ENCODE assay signal across 12 mouse cellular contexts in the genomic region with DNA sequence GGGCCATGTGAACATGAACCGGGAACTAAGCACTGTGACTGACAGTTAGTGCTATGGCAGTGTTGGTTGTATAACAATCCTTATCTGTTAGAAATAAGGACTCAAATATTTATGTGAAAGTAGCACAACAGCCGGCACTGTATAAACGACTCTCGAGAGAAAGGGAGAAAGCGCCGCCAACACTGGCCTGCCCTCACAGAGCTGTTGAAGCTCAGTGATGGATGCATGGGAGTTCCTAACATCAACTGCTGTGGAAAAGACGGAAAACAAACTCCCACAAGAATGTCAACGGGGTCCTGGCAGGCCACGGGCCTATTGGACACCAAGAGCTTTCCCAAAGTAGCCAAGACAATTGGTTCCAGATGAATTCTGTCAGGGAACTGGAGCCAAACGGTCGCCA. TPM values are rescaled to one million over a fixed set of nuclear protein-coding genes. Genes with fewer than 3 reads are reported as not detected.
DNase-seq lines count a peak whose midpoint lies in the region; ATAC-seq lines count a peak whose summit lies in the region.
"Had no signal": no experiment of that assay in that cellular context is flagged by ENCODE, and none has a peak within 500 bp of the region (broad histone marks: within the 10 kb centered on the region; RNA-seq: fewer than 3 reads in every experiment).

No protein-coding gene starts in this region.

- DNase-seq in heart, adult 18-20 months: peak; percentile 63 to 76
- DNase-seq in lung, postnatal 36 days: peak; percentile 77
- DNase-seq in midbrain, embryonic 14.5 days: no peak
- no peak for DNase-seq in right cerebral cortex, postnatal 36 days (ENCODE audit: low spot score in 2 of 2)
- no peak for DNase-seq in left cerebral cortex, postnatal 25 days (ENCODE audit: low spot score in 2 of 2)

- peaks cover 17% of the 10 kb centered on the region for H3K4me1 ChIP-seq in heart, embryonic 12.5 days (replicated peaks)
- peaks cover 16% of the 10 kb centered on the region for H3K4me1 ChIP-seq in embryonic facial prominence, embryonic 12.5 days
- H3K4me1 ChIP-seq in kidney, embryonic 16.5 days (ENCODE audit: insufficient read depth, low read length): peaks cover 38% of the 10 kb centered on the region
- peaks cover 14% of the 10 kb centered on the region for H3K4me1 ChIP-seq in midbrain, embryonic 14.5 days (ENCODE audit: control insufficient read depth, insufficient read depth, low read length)

- H3K4me2 ChIP-seq in heart, embryonic 12.5 days: no peak overlapping the region
- H3K4me2 ChIP-seq in embryonic facial prominence, embryonic 12.5 days (replicated peaks): no peak overlapping the region
- 0 out of 2 replicates have a peak overlapping the region, but pooled peaks have one; percentile 6 for H3K4me2 ChIP-seq in kidney, embryonic 16.5 days (replicated peaks; ENCODE audit: low read depth, low read length)
- H3K4me2 ChIP-seq in midbrain, embryonic 14.5 days (ENCODE audit: low read length): no peak overlapping the region
- H3K4me2 ChIP-seq: limb, embryonic 15.5 days had no signal

- H3K4me3 ChIP-seq in heart, embryonic 12.5 days: no peak overlapping the region
- no peak overlapping the region for H3K4me3 ChIP-seq in embryonic facial prominence, embryonic 12.5 days
- H3K4me3 ChIP-seq in kidney, embryonic 16.5 days (ENCODE audit: low read length): no peak overlapping the region
- no peak overlapping the region for H3K4me3 ChIP-seq in midbrain, embryonic 14.5 days (replicated peaks; ENCODE audit: low read depth, low read length)
- H3K4me3 ChIP-seq: erythroblast, embryonic 14.5 days; limb, embryonic 15.5 days had no signal

- no peaks in the 10 kb centered on the region for H3K27me3 ChIP-seq in heart, embryonic 12.5 days (replicated peaks)
- H3K27me3 ChIP-seq in embryonic facial prominence, embryonic 12.5 days: no peaks in the 10 kb centered on the region
- no peaks in the 10 kb centered on the region for H3K27me3 ChIP-seq in kidney, embryonic 16.5 days (ENCODE audit: insufficient read depth, low read length)
- no peaks in the 10 kb centered on the region for H3K27me3 ChIP-seq in midbrain, embryonic 14.5 days (ENCODE audit: control insufficient read depth, insufficient read depth, low read length)
- H3K27me3 ChIP-seq: limb, embryonic 15.5 days had no signal

- no peaks in the 10 kb centered on the region for H3K9me3 ChIP-seq in heart, embryonic 12.5 days (replicated peaks)
- H3K9me3 ChIP-seq in embryonic facial prominence, embryonic 12.5 days: no peaks in the 10 kb centered on the region
- no peaks in the 10 kb centered on the region for H3K9me3 ChIP-seq in kidney, embryonic 16.5 days (ENCODE audit: low read length)
- H3K9me3 ChIP-seq in midbrain, embryonic 14.5 days (ENCODE audit: control insufficient read depth, low read length): no peaks in the 10 kb centered on the region
- H3K9me3 ChIP-seq: limb, embryonic 15.5 days had no signal

- WGBS in heart, embryonic 12.5 days: 58% methylated on average over 11 of the region's 11 CpGs
- WGBS in embryonic facial prominence, embryonic 12.5 days: 37% methylated on average over 11 of the region's 11 CpGs
- 24% methylated on average over 11 of the region's 11 CpGs for WGBS in kidney, embryonic 16.5 days
- WGBS in midbrain, embryonic 14.5 days: 74% methylated on average over 11 of the region's 11 CpGs

- no peak overlapping the region for H3K9ac ChIP-seq in heart, embryonic 12.5 days
- no peak overlapping the region for H3K9ac ChIP-seq in embryonic facial prominence, embryonic 12.5 days
- no peak overlapping the region for H3K9ac ChIP-seq in kidney, embryonic 16.5 days (replicated peaks; ENCODE audit: low read length)
- no peak overlapping the region for H3K9ac ChIP-seq in midbrain, embryonic 14.5 days (replicated peaks; ENCODE audit: low read length)
- H3K9ac ChIP-seq: limb, embryonic 15.5 days had no signal

- H3K27ac ChIP-seq in heart, embryonic 12.5 days (ENCODE audit: poor library complexity, severe bottlenecking): no peak overlapping the region
- peak overlapping the region; percentile 17; the same call in 1 of the 2 replicates for H3K27ac ChIP-seq in embryonic facial prominence, embryonic 12.5 days
- H3K27ac ChIP-seq in kidney, embryonic 16.5 days (ENCODE audit: low read length): peak overlapping the region; percentile 88
- no peak overlapping the region for H3K27ac ChIP-seq in midbrain, embryonic 14.5 days (replicated peaks; ENCODE audit: low read depth, low read length)

- intact Hi-C loops in left cerebral cortex, postnatal 25 days (cut with DNase I): no loop called here

- no peak for ATAC-seq in heart, embryonic 12.5 days (ENCODE audit: insufficient number of reproducible peaks, low FRiP score)
- no peak for ATAC-seq in embryonic facial prominence, embryonic 12.5 days (ENCODE audit: insufficient number of reproducible peaks, insufficient read depth, low FRiP score, low TSS enrichment)
- no peak for ATAC-seq in kidney, embryonic 16.5 days (ENCODE audit: low FRiP score, low TSS enrichment)
- ATAC-seq in midbrain, embryonic 14.5 days (ENCODE audit: low FRiP score, low TSS enrichment): no peak

- H3K36me3 ChIP-seq in heart, embryonic 12.5 days: peaks cover 21% of the 10 kb centered on the region
- H3K36me3 ChIP-seq in embryonic facial prominence, embryonic 12.5 days: peaks cover 20% of the 10 kb centered on the region
- peaks cover 10% of the 10 kb centered on the region; the same call in 1 of the 2 replicates for H3K36me3 ChIP-seq in kidney, embryonic 16.5 days (ENCODE audit: insufficient read depth, low read length)
- peaks cover 1% of the 10 kb centered on the region; the same call in 1 of the 2 replicates for H3K36me3 ChIP-seq in midbrain, embryonic 14.5 days (ENCODE audit: control insufficient read depth, insufficient read depth, low read length)

RNA-seq across cellular contexts. Expression of a gene that starts 2.8 kb away (rescaled TPM):
- total RNA-seq in heart, adult 18-20 months (2021): 10 to 100 TPM; 35.5 to 42.7 TPM
- 81.3 and 86.2 TPM in 2 replicates for polyA plus RNA-seq in heart, embryonic 12.5 days (2016; fragmentation: Nextera tagmentation; extraction: Ambion mirVana)
- polyA plus RNA-seq in embryonic facial prominence, embryonic 12.5 days (2016; fragmentation: Nextera tagmentation; extraction: Ambion mirVana): 90.4 and 93.0 TPM in 2 replicates
- 109 and 112 TPM in 2 replicates for polyA plus RNA-seq in kidney, embryonic 16.5 days (2015; fragmentation: Nextera tagmentation; extraction: Ambion mirVana)
- 92.8 and 96.2 TPM in 2 replicates for polyA plus RNA-seq in midbrain, embryonic 14.5 days (2014; fragmentation: Nextera tagmentation; extraction: Ambion mirVana)
- 10 to 100 TPM; 45.8 to 49.3 TPM for total RNA-seq in left cerebral cortex, postnatal 25 days (2021)

RNA-seq across cellular contexts. Expression of a gene that starts 3.1 kb away (rescaled TPM):
- total RNA-seq in heart, adult 18-20 months (2021): 10 to 100 TPM; 21.5 to 26.8 TPM
- 34.9 and 39.6 TPM in 2 replicates for polyA plus RNA-seq in heart, embryonic 12.5 days (2016; fragmentation: Nextera tagmentation; extraction: Ambion mirVana)
- 43.8 and 45.2 TPM in 2 replicates for polyA plus RNA-seq in embryonic facial prominence, embryonic 12.5 days (2016; fragmentation: Nextera tagmentation; extraction: Ambion mirVana)
- polyA plus RNA-seq in kidney, embryonic 16.5 days (2015; fragmentation: Nextera tagmentation; extraction: Ambion mirVana): 81.2 and 88.6 TPM in 2 replicates
- 21.2 and 24.1 TPM in 2 replicates for polyA plus RNA-seq in midbrain, embryonic 14.5 days (2014; fragmentation: Nextera tagmentation; extraction: Ambion mirVana)
- total RNA-seq in left cerebral cortex, postnatal 25 days (2021): 10 to 100 TPM; 13.6 to 14.1 TPM

RNA-seq across cellular contexts. Expression of a gene that starts 12.4 kb away (rescaled TPM):
- 10 to 100 TPM; 29.7 to 32.4 TPM for total RNA-seq in heart, adult 18-20 months (2021)
- 2.6 and 3.8 TPM in 2 replicates for polyA plus RNA-seq in heart, embryonic 12.5 days (2016; fragmentation: Nextera tagmentation; extraction: Ambion mirVana)
- polyA plus RNA-seq in embryonic facial prominence, embryonic 12.5 days (2016; fragmentation: Nextera tagmentation; extraction: Ambion mirVana): 0.73 and 0.79 TPM in 2 replicates
- polyA plus RNA-seq in kidney, embryonic 16.5 days (2015; fragmentation: Nextera tagmentation; extraction: Ambion mirVana): 0.19 and 0.42 TPM in 2 replicates
- 0.39 and 0.62 TPM in 2 replicates for polyA plus RNA-seq in midbrain, embryonic 14.5 days (2014; fragmentation: Nextera tagmentation; extraction: Ambion mirVana)
- total RNA-seq in left cerebral cortex, postnatal 25 days (2021): 1,000 to 10,000 TPM; 1,365 to 1,520 TPM
- polyA plus RNA-seq: neural tube, embryonic 14.5 days had no signal

RNA-seq across cellular contexts. Expression of a gene that starts 15.1 kb away (rescaled TPM):
- 1 to 10 TPM; 2.7 to 5.3 TPM for total RNA-seq in heart, adult 18-20 months (2021)
- 1.1 and 1.2 TPM in 2 replicates for polyA plus RNA-seq in heart, embryonic 12.5 days (2016; fragmentation: Nextera tagmentation; extraction: Ambion mirVana)
- polyA plus RNA-seq in embryonic facial prominence, embryonic 12.5 days (2016; fragmentation: Nextera tagmentation; extraction: Ambion mirVana): 0.67 and 1.1 TPM in 2 replicates
- 0.95 and 1.9 TPM in 2 replicates for polyA plus RNA-seq in kidney, embryonic 16.5 days (2015; fragmentation: Nextera tagmentation; extraction: Ambion mirVana)
- polyA plus RNA-seq in midbrain, embryonic 14.5 days (2014; fragmentation: Nextera tagmentation; extraction: Ambion mirVana): 0.50 and 1.4 TPM in 2 replicates
- total RNA-seq in left cerebral cortex, postnatal 25 days (2021): 1 to 10 TPM; 3.3 to 5.4 TPM

RNA-seq across cellular contexts. Expression of a gene that starts 15.3 kb away (rescaled TPM):
- under 1 TPM; 0.26 to 0.47 TPM for total RNA-seq in heart, adult 18-20 months (2021)
- polyA plus RNA-seq in heart, embryonic 12.5 days (2016; fragmentation: Nextera tagmentation; extraction: Ambion mirVana): 0.22 and 0.50 TPM in 2 replicates
- polyA plus RNA-seq in embryonic facial prominence, embryonic 12.5 days (2016; fragmentation: Nextera tagmentation; extraction: Ambion mirVana): 0.22 and 0.27 TPM in 2 replicates
- polyA plus RNA-seq in kidney, embryonic 16.5 days (2015; fragmentation: Nextera tagmentation; extraction: Ambion mirVana): 0.18 TPM in 1 of 2 replicates, not detected in the other
- polyA plus RNA-seq in midbrain, embryonic 14.5 days (2014; fragmentation: Nextera tagmentation; extraction: Ambion mirVana): 0.53 TPM in 1 of 2 replicates, not detected in the other
- total RNA-seq in left cerebral cortex, postnatal 25 days (2021): not detected
- total RNA-seq: adrenal gland, postnatal 4 days had no signal
- polyA plus RNA-seq: erythroblast, embryonic 14.5 days; limb, embryonic 15.5 days; neural tube, embryonic 14.5 days had no signal

Comparison
In these comparisons a context has a peak if more than half of its experiments do, and no peak if none do; other contexts are left out.
1. DNase-seq: peak in heart, adult 18-20 months (2 of 2) and lung, postnatal 36 days (single experiment); none in midbrain, embryonic 14.5 days (single experiment), right cerebral cortex, postnatal 36 days (0 of 2) and left cerebral cortex, postnatal 25 days (0 of 2).
2. H3K27ac ChIP-seq: peak in embryonic facial prominence, embryonic 12.5 days (single experiment) and kidney, embryonic 16.5 days (single experiment); none in heart, embryonic 12.5 days (single experiment) and midbrain, embryonic 14.5 days (single experiment).